Mouse (Mus musculus): Measurements from ENCODE around the gene Gm45785.

Gm45785 gene

GRCm38 (mm10) chr7:140857550-140858505 is 1.7 kb upstream of the Gm45785 start, which contains the start of gene Bet1l:
Gene Bet1l, minus strand, starts transcription at chr7:140857577.
- DNase-seq (ENCODE audit: low spot score), result peak; percentile 28

GRCm38 (mm10) chr7:140856785-140857549 is 836 bp upstream of the Gm45785 start, which contains the start of gene Ric8a:
Gene Ric8a, plus strand, starts transcription at chr7:140856957.
- peak; percentile 84 for DNase-seq (ENCODE audit: low spot score)

GRCm38 (mm10) chr7:140855181-140855580 is 950 bp downstream of the Gm45785 start:
- DNase-seq (ENCODE audit: low spot score), result no peak

- no peak for DNase-seq (ENCODE audit: low spot score)
These were observed 1.6 kb downstream of the Gm45785 start for GRCm38 (mm10) chr7:140854483-140854882.

- DNase-seq (ENCODE audit: low spot score), result no peak
These were observed 2.7 kb downstream of the Gm45785 start for GRCm38 (mm10) chr7:140853386-140853785.

- DNase-seq (ENCODE audit: low spot score), result no peak
These were observed 4.2 kb downstream of the Gm45785 start for GRCm38 (mm10) chr7:140851916-140852315.

GRCm38 (mm10) chr7:140848591-140848990 is 7.5 kb downstream of the Gm45785 start:
- DNase-seq (ENCODE audit: low spot score), result no peak

GRCm38 (mm10) chr7:140847755-140848580 is 8.2 kb downstream of the Gm45785 start, which contains the start of gene Odf3:
Gene Odf3, plus strand, starts transcription at chr7:140847805.
- DNase-seq (ENCODE audit: low spot score), result no peak

- DNase-seq (ENCODE audit: low spot score), result no peak
These were observed 9.5 kb downstream of the Gm45785 start for GRCm38 (mm10) chr7:140846676-140847075.

GRCm38 (mm10) chr7:140845683-140846082 is 10.4 kb downstream of the Gm45785 start:
- DNase-seq (ENCODE audit: low spot score), result no peak

GRCm38 (mm10) chr7:140844905-140845665 is 11.0 kb downstream of the Gm45785 start, which contains the start of gene Scgb1c1:
Gene Scgb1c1, plus strand, starts transcription at chr7:140845547.
- DNase-seq (ENCODE audit: low spot score), result peak; percentile 79

GRCm38 (mm10) chr7:140843806-140844205 is 12.3 kb downstream of the Gm45785 start:
- DNase-seq (ENCODE audit: low spot score), result no peak

- DNase-seq (ENCODE audit: low spot score), result no peak
These were observed 15.1 kb downstream of the Gm45785 start for GRCm38 (mm10) chr7:140840750-140841735.

- no peak for DNase-seq (ENCODE audit: low spot score)
These were observed 16.6 kb downstream of the Gm45785 start for GRCm38 (mm10) chr7:140839556-140839955.

GRCm38 (mm10) chr7:140836243-140837115 is 19.7 kb downstream of the Gm45785 start:
- DNase-seq (ENCODE audit: low spot score), result no peak

GRCm38 (mm10) chr7:140835758-140836087 is 20.4 kb downstream of the Gm45785 start:
- DNase-seq (ENCODE audit: low spot score), result no peak

- DNase-seq (ENCODE audit: low spot score), result no peak
These were observed 21.0 kb downstream of the Gm45785 start, which contains the start of gene Urah for GRCm38 (mm10) chr7:140834968-140835757. Gene Urah, plus strand, starts transcription at chr7:140835018.

GRCm38 (mm10) chr7:140833341-140833740 is 22.8 kb downstream of the Gm45785 start:
- DNase-seq (ENCODE audit: low spot score), result no peak
